Mouse (Mus musculus) stomach, embryonic 14.5 days (tissue): Measurements from ENCODE around the gene Slc25a13. TPM values are rescaled to one million over a fixed set of nuclear protein-coding genes. Genes with fewer than 3 reads are reported as not detected.
"Not testable (repeated sequence)": the region's sequence is repeated elsewhere in the genome, so short reads cannot be mapped to it uniquely, and the experiment has no call there.

ENCODE experiments used
- ATAC-seq: fragments of 200-750 bp; cut with Nextera tagmentation; 2 replicates; pipeline ENCODE4 v1.8.0; 2017; ENCODE audit warnings: low read depth, moderate TSS enrichment; ENCODE audit not compliant: insufficient number of reproducible peaks, insufficient read depth, low FRiP score
- H3K27ac ChIP-seq: fragments of 300-500 bp; sonication (generic); 2 replicates; pipeline ENCODE4 v1.5.1; 2014; ENCODE audit warnings: mild to moderate bottlenecking, low read length, moderate library complexity, mixed read lengths
- H3K27me3 ChIP-seq: fragments of 300-500 bp; sonication (generic); 2 replicates; pipeline ENCODE4 v1.6.1; 2014; ENCODE audit warnings: low read length, control low read depth, mixed read lengths; ENCODE audit not compliant: control insufficient read depth, insufficient read depth
- H3K36me3 ChIP-seq: fragments of 300-500 bp; sonication (generic); 2 replicates; pipeline ENCODE4 v1.6.1; 2014; ENCODE audit warnings: mild to moderate bottlenecking, control low read depth, low read length, moderate library complexity, mixed read lengths; ENCODE audit not compliant: control insufficient read depth, insufficient read depth
- H3K4me1 ChIP-seq: fragments of 300-500 bp; sonication (generic); 2 replicates; pipeline ENCODE4 v1.6.1; 2014; ENCODE audit warnings: low read length, control low read depth, mixed read lengths; ENCODE audit not compliant: control insufficient read depth, insufficient read depth
- H3K4me2 ChIP-seq: fragments of 300-500 bp; sonication (generic); replicated peaks from 2 replicates; pipeline ENCODE4 v1.6.1; 2014; ENCODE audit warnings: low read depth, low read length, control low read depth
- H3K4me3 ChIP-seq: fragments of 300-500 bp; sonication (generic); 2 replicates; pipeline ENCODE4 v1.5.1; 2014; ENCODE audit warnings: low read depth, low read length, control low read depth
- H3K9ac ChIP-seq: fragments of 300-500 bp; sonication (generic); replicated peaks from 2 replicates; pipeline ENCODE4 v1.6.1; 2014; ENCODE audit warnings: low read depth, mild to moderate bottlenecking, control low read depth, low read length, moderate library complexity, mixed read lengths
- H3K9me3 ChIP-seq: fragments of 300-500 bp; sonication (generic); 2 replicates; pipeline ENCODE4 v1.6.1; 2016; ENCODE audit warnings: low read depth, low read length, control low read depth; ENCODE audit not compliant: control insufficient read depth
- WGBS: fragments of 180-500 bp; shearing (Covaris S2); extraction: QIAGEN DNeasy Blood & Tissue Kit; methylation state at CpG from one replicate; pipeline ENCODE4 v1.1.7; 2014; 5-methylcytosine and 5-hydroxymethylcytosine counted together
- polyA plus RNA-seq: library from polyadenylated mRNA; unstranded; fragments of >200 nt; fragmentation: Nextera tagmentation; extraction: Ambion mirVana; gene quantifications from 2 replicates; pipeline ENCODE4 v1.2.1, GENCODE M21; 2014

Slc25a13 gene
- polyA plus RNA-seq, 1 experiment from 2014 or later, result 27.3 TPM

DNA sequence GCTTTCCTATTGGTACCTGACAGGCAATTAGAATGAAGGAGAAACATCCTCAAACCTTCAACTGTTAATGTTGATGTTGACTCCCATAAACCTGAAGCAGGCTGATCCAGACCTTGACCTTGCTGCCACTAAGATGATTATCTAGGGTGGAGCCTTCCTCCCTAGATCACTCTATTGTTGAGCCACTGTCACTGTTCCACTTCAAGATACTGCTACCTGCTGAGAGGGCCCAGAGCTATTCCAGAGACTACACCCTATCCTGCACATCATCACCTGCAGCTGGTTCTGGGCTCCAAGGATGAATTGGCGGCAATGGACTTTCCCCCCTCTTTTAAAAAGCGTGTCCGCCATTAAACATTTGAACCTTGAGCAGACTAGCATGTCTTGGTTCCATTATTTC is 18.9 kb downstream of the Slc25a13 start:
- not testable (repeated sequence) for ATAC-seq, H3K9me3 ChIP-seq, H3K4me2 ChIP-seq, H3K36me3 ChIP-seq, H3K4me1 ChIP-seq, H3K4me3 ChIP-seq, H3K27me3 ChIP-seq, H3K27ac ChIP-seq, H3K9ac ChIP-seq
- 94% methylated on average over 3 of the region's 3 CpGs for WGBS

DNA sequence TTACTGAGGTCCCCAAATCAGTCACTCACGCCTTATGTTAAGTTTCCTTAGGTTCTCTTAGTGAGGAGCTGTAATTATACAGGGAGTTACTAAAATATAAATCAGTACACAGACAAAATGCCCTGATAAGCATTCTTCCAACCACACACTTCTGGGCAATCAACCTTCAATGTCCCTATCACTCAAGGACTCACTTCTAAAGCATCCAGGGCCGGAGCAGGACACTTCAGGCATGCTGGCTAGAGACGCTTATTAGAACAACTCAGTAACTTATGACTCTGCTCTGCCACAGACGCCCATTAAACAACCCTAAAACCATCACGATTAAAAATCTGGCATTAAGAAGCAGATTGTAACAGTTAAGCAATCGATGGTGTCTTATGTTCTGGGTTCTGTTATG is 19.6 kb downstream of the Slc25a13 start:
- no peaks in the 10 kb centered on the region for H3K9me3 ChIP-seq
- no peak overlapping the region for H3K4me3 ChIP-seq
- H3K27ac ChIP-seq, result no peak overlapping the region
- no peak overlapping the region for H3K9ac ChIP-seq
- no peaks in the 10 kb centered on the region for H3K27me3 ChIP-seq
- H3K4me2 ChIP-seq, result no peak overlapping the region
- no peaks in the 10 kb centered on the region for H3K36me3 ChIP-seq
- no peaks in the 10 kb centered on the region for H3K4me1 ChIP-seq
- 88% methylated on average over 6 of the region's 6 CpGs for WGBS
- ATAC-seq, result no peak

- no peak overlapping the region for H3K4me2 ChIP-seq
- H3K27me3 ChIP-seq, result no peaks in the 10 kb centered on the region
- H3K27ac ChIP-seq, result no peak overlapping the region
- no peaks in the 10 kb centered on the region for H3K9me3 ChIP-seq
- no peaks in the 10 kb centered on the region for H3K4me1 ChIP-seq
- WGBS, result 84% methylated on average over 4 of the region's 4 CpGs
- no peak for ATAC-seq
- H3K36me3 ChIP-seq, result no peaks in the 10 kb centered on the region
- H3K4me3 ChIP-seq, result no peak overlapping the region
- no peak overlapping the region for H3K9ac ChIP-seq
Observed at GRCm38 (mm10) chr6:6196527-6196926, 20.4 kb downstream of the Slc25a13 start.

GRCm38 (mm10) chr6:6194831-6195230 is 22.1 kb downstream of the Slc25a13 start:
- H3K27ac ChIP-seq, result no peak overlapping the region
- H3K36me3 ChIP-seq, result no peaks in the 10 kb centered on the region
- H3K9ac ChIP-seq, result no peak overlapping the region
- no peaks in the 10 kb centered on the region for H3K9me3 ChIP-seq
- no peak for ATAC-seq
- H3K4me1 ChIP-seq, result no peaks in the 10 kb centered on the region
- H3K27me3 ChIP-seq, result no peaks in the 10 kb centered on the region
- WGBS, result 82% methylated on average over 6 of the region's 6 CpGs
- H3K4me3 ChIP-seq, result no peak overlapping the region
- no peak overlapping the region for H3K4me2 ChIP-seq

DNA sequence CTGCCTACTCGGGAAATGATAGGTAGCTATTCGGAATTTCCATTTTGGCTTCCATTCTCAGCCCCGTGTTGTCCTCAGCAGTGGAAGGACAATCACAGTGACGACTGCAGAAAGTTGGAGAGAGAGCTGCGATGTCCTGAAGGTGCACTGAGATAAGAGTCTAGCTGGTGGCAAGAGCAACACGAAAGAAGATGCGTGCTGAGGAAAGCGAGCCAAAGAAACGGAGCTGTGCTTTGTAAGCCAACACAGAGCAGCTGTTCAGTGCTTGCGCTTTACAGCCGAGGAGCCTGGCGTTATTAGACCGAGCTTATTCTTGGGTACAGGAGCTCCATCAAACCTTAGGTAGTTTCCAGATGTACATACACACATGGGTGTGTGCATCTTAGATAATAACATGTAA is 23.1 kb downstream of the Slc25a13 start:
- Histone ChIP-seq H3K27ac (no peak overlapping the region), H3K9ac (no peak overlapping the region), H3K4me2 (no peak overlapping the region), H3K36me3 (no peaks in the 10 kb centered on the region), H3K27me3 (no peaks in the 10 kb centered on the region), H3K4me3 (no peak overlapping the region), H3K4me1 (no peaks in the 10 kb centered on the region), H3K9me3 (no peaks in the 10 kb centered on the region)
- ATAC-seq, result no peak
- 91% methylated on average over 13 of the region's 13 CpGs for WGBS

DNA sequence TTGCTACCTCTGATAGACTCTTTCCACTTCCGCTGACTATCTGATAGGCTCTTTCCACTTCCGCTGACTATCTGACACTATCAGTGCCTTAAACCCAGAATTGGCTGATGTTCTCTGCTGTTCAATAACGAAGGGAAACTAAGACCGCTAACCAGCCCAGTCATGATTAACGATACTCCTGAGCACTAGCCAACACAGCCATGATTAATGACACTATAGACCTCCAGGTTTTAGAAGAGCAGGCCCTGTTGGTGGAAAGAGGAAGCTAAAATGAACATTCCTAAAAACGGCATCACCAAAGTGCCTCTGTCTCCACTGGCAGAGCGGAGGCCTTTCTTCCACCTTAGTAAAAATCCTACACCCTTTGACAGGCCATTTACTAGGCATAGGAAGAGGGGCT is 24.6 kb downstream of the Slc25a13 start:
- Histone ChIP-seq H3K4me2 (no peak overlapping the region), H3K4me3 (no peak overlapping the region), H3K9me3 (no peaks in the 10 kb centered on the region), H3K27me3 (no peaks in the 10 kb centered on the region), H3K9ac (no peak overlapping the region), H3K27ac (no peak overlapping the region), H3K36me3 (no peaks in the 10 kb centered on the region), H3K4me1 (no peaks in the 10 kb centered on the region)
- ATAC-seq, result no peak
- 42% methylated on average over 7 of the region's 7 CpGs for WGBS

DNA sequence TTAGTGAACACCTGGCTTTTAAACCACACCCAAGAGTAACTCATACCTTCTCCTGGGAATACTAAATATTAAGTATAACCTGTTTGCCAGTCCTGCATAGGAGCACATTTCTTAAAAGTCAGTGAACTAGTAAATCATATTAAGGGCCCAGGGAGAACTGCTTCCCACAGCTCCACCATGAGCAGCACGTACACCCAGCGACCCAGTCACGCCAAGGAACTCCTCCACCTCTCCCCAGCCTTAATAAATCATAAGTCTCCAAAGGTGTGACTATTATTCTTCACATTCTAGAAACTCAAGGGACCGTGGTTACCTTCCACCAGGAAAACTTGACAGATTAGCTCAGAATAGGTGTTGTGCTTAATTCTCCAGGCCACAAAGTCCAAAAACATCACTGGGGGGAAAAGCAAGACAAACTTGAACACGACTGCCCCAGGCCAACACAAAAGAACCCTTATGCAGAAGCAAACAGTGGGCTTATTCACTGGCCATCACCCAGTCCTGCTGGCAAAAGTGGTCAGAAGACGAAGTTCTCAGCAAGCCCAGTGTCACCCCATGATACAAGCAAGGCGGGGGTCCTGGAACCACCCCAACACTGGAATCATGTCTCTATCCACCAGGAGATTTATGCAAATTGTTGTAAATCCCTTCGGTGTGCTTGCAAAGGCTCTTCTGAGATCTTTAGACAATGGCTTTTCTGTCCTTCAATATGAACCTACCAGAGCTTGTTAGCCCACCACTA is 25.2 kb downstream of the Slc25a13 start:
- H3K9me3 ChIP-seq, result no peaks in the 10 kb centered on the region
- WGBS, result 71% methylated on average over 8 of the region's 8 CpGs
- ATAC-seq, result no peak
- H3K4me3 ChIP-seq, result no peak overlapping the region
- H3K9ac ChIP-seq, result no peak overlapping the region
- no peaks in the 10 kb centered on the region for H3K36me3 ChIP-seq
- no peaks in the 10 kb centered on the region for H3K4me1 ChIP-seq
- no peaks in the 10 kb centered on the region for H3K27me3 ChIP-seq
- no peak overlapping the region for H3K27ac ChIP-seq
- no peak overlapping the region for H3K4me2 ChIP-seq

DNA sequence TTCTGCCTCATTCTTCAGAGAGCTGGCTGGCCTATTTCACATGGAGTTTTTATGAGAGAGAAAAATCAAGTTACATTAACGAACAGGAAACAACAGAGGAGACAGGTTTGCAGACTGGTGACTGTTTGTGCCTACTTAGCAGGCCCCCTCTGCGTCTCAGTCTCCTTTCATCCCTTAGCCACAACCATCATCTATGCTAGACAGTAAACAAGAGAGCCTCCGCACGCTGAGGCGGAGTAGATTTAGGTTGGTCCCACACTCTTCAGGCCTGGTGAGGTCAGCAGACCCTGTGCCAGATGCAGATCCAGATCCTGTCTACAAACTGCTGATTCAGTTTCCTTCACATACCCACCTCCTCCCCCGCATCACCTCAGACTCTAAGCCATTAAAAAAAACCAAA is 28.0 kb downstream of the Slc25a13 start:
- no peak overlapping the region for H3K9ac ChIP-seq
- H3K4me3 ChIP-seq, result no peak overlapping the region
- no peak overlapping the region for H3K27ac ChIP-seq
- ATAC-seq, result no peak
- H3K36me3 ChIP-seq, result no peaks in the 10 kb centered on the region
- 75% methylated on average over 6 of the region's 6 CpGs for WGBS
- H3K9me3 ChIP-seq, result no peaks in the 10 kb centered on the region
- no peaks in the 10 kb centered on the region for H3K27me3 ChIP-seq
- no peaks in the 10 kb centered on the region for H3K4me1 ChIP-seq
- no peak overlapping the region for H3K4me2 ChIP-seq

DNA sequence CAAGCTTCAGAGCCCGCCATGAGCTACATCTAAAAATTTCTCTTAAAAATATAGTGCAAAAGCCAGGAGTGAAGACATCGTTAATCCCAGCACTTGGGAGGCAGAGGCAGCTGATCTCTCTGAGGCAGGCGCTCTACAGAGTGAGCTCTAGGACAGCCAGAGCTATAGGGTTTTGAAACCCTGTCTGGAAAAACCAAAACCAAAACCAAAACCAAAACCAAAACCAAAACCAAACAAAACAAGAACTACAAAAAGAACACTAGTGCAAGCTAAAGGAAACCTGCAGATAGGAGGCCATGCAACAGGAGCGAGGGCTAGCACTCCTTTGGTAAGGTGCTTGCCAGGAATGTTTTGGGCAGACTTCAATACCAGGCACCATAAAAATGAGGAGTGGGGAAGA is 30.5 kb downstream of the Slc25a13 start:
- no peaks in the 10 kb centered on the region for H3K9me3 ChIP-seq
- 76% methylated on average over 4 of the region's 4 CpGs for WGBS
- no peak overlapping the region for H3K9ac ChIP-seq
- H3K4me3 ChIP-seq, result no peak overlapping the region
- ATAC-seq, result no peak
- H3K4me1 ChIP-seq, result no peaks in the 10 kb centered on the region
- H3K27me3 ChIP-seq, result no peaks in the 10 kb centered on the region
- no peak overlapping the region for H3K27ac ChIP-seq
- H3K36me3 ChIP-seq, result no peaks in the 10 kb centered on the region
- H3K4me2 ChIP-seq, result no peak overlapping the region
